Mouse (Mus musculus) embryonic fibroblast, embryonic 13.5 days (primary cell): ENCODE results near the gene Hivep2.

ENCODE experiments used
- CTCF ChIP-seq: IDR thresholded peaks from 2 replicates; pipeline ENCODE4 v1.5.1; 2011; ENCODE audit warnings: mild to moderate bottlenecking, control low read depth, low read length, moderate library complexity, borderline replicate concordance; ENCODE audit not compliant: insufficient read depth
- POLR2A ChIP-seq: IDR thresholded peaks from 2 replicates; pipeline ENCODE4 v1.6.1; 2011; ENCODE audit warnings: low read depth, mild to moderate bottlenecking, control low read depth, low read length, moderate library complexity

DNA sequence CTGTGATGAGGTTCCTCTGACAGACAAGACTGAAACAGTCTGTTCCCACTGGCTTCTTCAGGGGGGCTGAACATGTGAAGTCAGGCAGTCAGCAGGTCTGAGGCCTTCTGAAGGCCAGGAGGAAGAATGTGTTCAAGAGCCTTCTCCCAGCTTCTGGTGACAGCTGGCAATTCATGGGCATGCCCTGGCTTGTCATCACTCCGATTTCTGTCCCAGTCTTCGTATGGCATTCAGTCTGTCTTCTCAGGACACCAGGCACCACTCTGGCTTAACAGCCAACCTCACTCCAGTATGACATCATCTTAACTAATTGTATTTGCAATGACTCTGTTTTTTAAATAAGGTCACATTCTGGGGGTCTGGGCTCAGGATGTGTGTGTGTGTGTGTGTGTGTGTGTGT lies 25.0 kb downstream of the Hivep2 start:
- TF ChIP-seq CTCF (no peak), POLR2A (no peak)
